Mouse (Mus musculus) liver, postnatal 0 days (tissue): ENCODE data around the gene Foxn3. TPM values are rescaled to one million over a fixed set of nuclear protein-coding genes. Genes with fewer than 3 reads are reported as not detected.

Experiments used
- ATAC-seq: fragments of 200-750 bp; cut with Nextera tagmentation; 2 replicates; pipeline ENCODE4 v1.8.0; 2017; ENCODE audit warnings: mild to moderate bottlenecking, moderate library complexity
- DNase-seq: peaks from one replicate; pipeline ENCODE4 v3.0.0-alpha.2; 2016
- H3K27ac ChIP-seq: fragments of 300-500 bp; sonication (generic); 2 replicates; pipeline ENCODE4 v1.5.1; 2014; ENCODE audit warnings: antibody characterized with exemption, moderate library complexity, mild to moderate bottlenecking, low read depth
- H3K27me3 ChIP-seq: fragments of 300-500 bp; sonication (generic); 2 replicates; pipeline ENCODE4 v1.6.1; 2014; ENCODE audit warnings: low read length, control low read depth, mixed read lengths; ENCODE audit not compliant: insufficient read depth
- H3K36me3 ChIP-seq: fragments of 300-500 bp; sonication (generic); replicated peaks from 2 replicates; pipeline ENCODE4 v1.6.1; 2014; ENCODE audit warnings: mild to moderate bottlenecking, control low read depth, low read length, moderate library complexity, mixed read lengths; ENCODE audit not compliant: insufficient read depth
- H3K4me1 ChIP-seq: fragments of 300-500 bp; sonication (generic); 2 replicates; pipeline ENCODE4 v1.6.1; 2014; ENCODE audit warnings: antibody characterized with exemption, mild to moderate bottlenecking, control low read depth; ENCODE audit not compliant: insufficient read depth
- H3K4me2 ChIP-seq: fragments of 300-500 bp; sonication (generic); 2 replicates; pipeline ENCODE4 v1.6.1; 2014; ENCODE audit warnings: low read depth, mild to moderate bottlenecking, low read length, moderate library complexity, mixed read lengths
- H3K4me3 ChIP-seq: fragments of 300-500 bp; sonication (generic); 2 replicates; pipeline ENCODE4 v1.5.1; 2014; ENCODE audit warnings: low read depth, low read length
- H3K9ac ChIP-seq: fragments of 300-500 bp; sonication (generic); replicated peaks from 2 replicates; pipeline ENCODE4 v1.6.1; 2014; ENCODE audit warnings: mild to moderate bottlenecking, moderate library complexity
- H3K9me3 ChIP-seq: fragments of 300-500 bp; sonication (generic); 2 replicates; pipeline ENCODE4 v1.6.1; 2016; ENCODE audit warnings: mild to moderate bottlenecking, control low read depth, low read length, mixed read lengths
- CTCF ChIP-seq: sonication (generic); IDR thresholded peaks from 2 replicates; pipeline ENCODE4 v1.5.1; 2016; ENCODE audit warnings: antibody characterized with exemption, low read depth
- EP300 ChIP-seq: IDR thresholded peaks from 2 replicates; pipeline ENCODE4 v1.6.1; 2016; ENCODE audit warnings: antibody characterized with exemption, low read depth, mild to moderate bottlenecking
- WGBS: fragments of 180-500 bp; shearing (Covaris S2); extraction: QIAGEN DNeasy Blood & Tissue Kit; methylation state at CpG from one replicate; pipeline ENCODE4 v1.1.7; 2014; ENCODE audit not compliant: insufficient replicate concordance; 5-methylcytosine and 5-hydroxymethylcytosine counted together
- polyA plus RNA-seq: library from polyadenylated mRNA; unstranded; fragments of >200 nt; fragmentation: Nextera tagmentation; extraction: Ambion mirVana; gene quantifications from 2 replicates; pipeline ENCODE4 v1.2.1, GENCODE M21; 2015

The Foxn3 gene
- polyA plus RNA-seq, 1 experiment from 2014 or later, result 31.2 TPM

DNA sequence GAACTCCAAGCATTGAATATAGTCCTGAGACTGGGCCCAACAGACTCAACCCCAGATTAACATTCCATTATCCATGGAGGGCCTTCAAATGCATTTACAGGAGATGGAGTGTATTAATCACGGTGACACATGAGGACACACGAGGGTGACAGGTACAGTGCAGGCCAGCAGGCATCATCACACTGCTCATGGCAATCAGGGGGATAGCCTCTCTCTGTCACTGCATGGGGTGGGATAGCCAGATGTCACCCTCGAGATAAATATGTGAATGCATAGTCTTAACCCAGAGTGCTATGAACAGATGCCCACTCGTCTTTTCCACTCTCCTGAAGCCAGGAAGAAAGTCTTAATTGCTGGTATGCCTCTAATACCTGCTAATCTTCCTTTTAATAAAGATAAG, 122.4 kb downstream of the Foxn3 start:
- WGBS, result 72% methylated on average over 4 of the region's 4 CpGs
- no peak overlapping the region for H3K27ac ChIP-seq
- ATAC-seq (no peak), DNase-seq (no peak)
- no peaks in the 10 kb centered on the region for H3K27me3 ChIP-seq
- H3K4me3 ChIP-seq, result no peak overlapping the region
- H3K9ac ChIP-seq, result no peak overlapping the region
- H3K4me2 ChIP-seq, result no peak overlapping the region
- H3K9me3 ChIP-seq, result no peaks in the 10 kb centered on the region
- H3K4me1 ChIP-seq, result no peaks in the 10 kb centered on the region
- no peak for TF ChIP-seq EP300
- no peak for TF ChIP-seq CTCF
- H3K36me3 ChIP-seq, result no peaks in the 10 kb centered on the region

DNA sequence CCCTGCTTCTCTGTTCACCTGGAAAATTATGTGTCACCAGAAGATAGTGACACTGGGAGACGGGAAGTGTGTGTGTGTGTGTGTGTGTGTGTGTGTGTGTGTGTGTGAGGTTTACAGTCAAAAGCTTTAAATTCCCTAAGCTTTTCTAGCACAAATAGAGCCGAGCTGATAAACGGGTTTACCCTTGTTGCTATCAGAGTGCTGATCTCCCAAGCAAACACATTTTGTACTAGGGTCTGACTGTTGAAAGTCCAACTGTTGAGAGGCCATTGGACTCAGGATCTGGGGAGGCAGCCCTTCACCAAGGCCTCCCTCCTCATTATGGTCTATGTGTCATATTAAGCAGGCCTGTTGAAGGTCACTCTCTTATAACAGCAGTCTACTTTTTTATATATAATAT, 123.4 kb downstream of the Foxn3 start:
- ATAC-seq (peak; percentile 75), DNase-seq (no peak)
- no peaks in the 10 kb centered on the region for H3K36me3 ChIP-seq
- no peak overlapping the region for H3K4me2 ChIP-seq
- H3K9ac ChIP-seq, result no peak overlapping the region
- H3K27ac ChIP-seq, result peak overlapping the region; percentile 48; the same call in 1 of the 2 replicates
- H3K27me3 ChIP-seq, result no peaks in the 10 kb centered on the region
- no peak for TF ChIP-seq CTCF
- TF ChIP-seq EP300, result no peak
- no peak overlapping the region for H3K4me3 ChIP-seq
- peaks cover under 1% of the 10 kb centered on the region; the same call in 1 of the 2 replicates for H3K4me1 ChIP-seq
- no peaks in the 10 kb centered on the region for H3K9me3 ChIP-seq
- 39% methylated on average over 3 of the region's 3 CpGs for WGBS

DNA sequence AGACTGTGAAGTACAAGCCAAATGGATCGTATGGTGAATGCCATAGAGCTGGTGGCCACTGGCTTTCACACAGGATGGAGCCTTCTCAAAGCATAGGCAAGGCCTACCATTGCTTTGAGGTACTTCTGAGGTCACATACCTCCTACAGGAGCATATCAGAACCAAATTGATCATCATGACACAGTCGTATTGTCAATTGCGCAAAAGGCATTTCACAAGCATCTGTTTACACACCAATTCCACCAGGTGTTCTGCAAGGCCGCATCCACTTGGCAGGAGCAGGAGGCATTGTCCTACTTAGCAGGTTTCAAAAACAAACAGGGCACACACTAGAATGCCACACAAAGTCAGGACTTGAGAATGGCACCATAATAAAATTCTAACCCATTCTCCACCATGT, 128.2 kb downstream of the Foxn3 start:
- Histone ChIP-seq H3K9ac (no peak overlapping the region), H3K4me1 (peaks cover 7% of the 10 kb centered on the region), H3K27ac (peak overlapping the region; percentile 9; the same call in 1 of the 2 replicates), H3K27me3 (no peaks in the 10 kb centered on the region), H3K4me3 (no peak overlapping the region), H3K36me3 (no peaks in the 10 kb centered on the region), H3K4me2 (no peak overlapping the region), H3K9me3 (no peaks in the 10 kb centered on the region)
- DNase-seq, result peak; percentile 46
- ATAC-seq, result peak; percentile 90
- TF ChIP-seq EP300, result 0 out of 2 replicates have a peak, but pooled peaks have one; percentile 69
- no peak for TF ChIP-seq CTCF
- WGBS, result 67% methylated on average over 4 of the region's 4 CpGs

DNA sequence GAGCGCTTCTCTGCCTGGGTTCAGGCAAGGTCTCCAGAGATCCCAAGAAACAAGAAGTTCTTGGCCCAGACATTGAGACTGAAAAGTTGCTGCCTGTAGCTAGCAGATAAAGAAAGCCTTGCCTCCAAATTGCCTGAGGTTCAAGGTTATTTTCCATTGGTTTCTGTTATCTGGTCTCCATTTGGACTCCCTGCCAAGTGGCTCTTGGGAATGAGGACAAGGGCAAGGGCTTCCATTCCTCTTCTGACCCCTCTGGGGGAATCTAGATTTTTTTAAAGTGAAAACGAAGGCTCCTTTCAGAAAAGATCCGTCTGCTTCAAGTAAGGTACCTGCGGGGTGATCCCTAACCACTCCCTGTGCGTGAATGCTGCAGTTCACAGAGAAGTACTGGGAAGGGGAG, 130.0 kb downstream of the Foxn3 start:
- TF ChIP-seq EP300 (no peak), CTCF (no peak)
- no peak overlapping the region for H3K27ac ChIP-seq
- WGBS, result 74% methylated on average over 5 of the region's 5 CpGs
- no peak overlapping the region for H3K4me2 ChIP-seq
- no peaks in the 10 kb centered on the region for H3K9me3 ChIP-seq
- DNase-seq (no peak), ATAC-seq (no peak)
- H3K4me1 ChIP-seq, result peaks cover 7% of the 10 kb centered on the region
- no peak overlapping the region for H3K4me3 ChIP-seq
- H3K36me3 ChIP-seq, result no peaks in the 10 kb centered on the region
- no peaks in the 10 kb centered on the region for H3K27me3 ChIP-seq
- H3K9ac ChIP-seq, result no peak overlapping the region

DNA sequence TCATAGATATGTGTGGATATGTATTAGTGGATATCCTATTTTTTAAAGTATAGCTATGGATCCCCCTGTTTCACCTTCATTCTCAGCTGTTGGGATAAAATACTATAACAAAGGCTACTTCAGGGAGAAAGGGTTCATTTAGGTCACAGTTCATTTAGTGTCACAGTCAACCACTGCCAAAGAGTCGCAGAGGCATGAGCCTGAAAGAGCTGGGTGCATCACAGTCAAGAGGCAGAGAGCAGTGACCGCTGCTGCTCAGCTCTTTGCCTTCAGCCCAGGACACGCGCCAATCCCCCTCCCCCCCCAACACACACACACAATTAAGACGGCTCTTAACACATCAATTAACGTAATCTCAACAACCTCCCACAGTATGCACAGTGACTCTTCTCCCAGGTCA, 131.8 kb downstream of the Foxn3 start:
- Histone ChIP-seq H3K4me3 (no peak overlapping the region), H3K36me3 (no peaks in the 10 kb centered on the region), H3K4me1 (peaks cover 7% of the 10 kb centered on the region), H3K9me3 (no peaks in the 10 kb centered on the region), H3K27ac (no peak overlapping the region), H3K4me2 (no peak overlapping the region), H3K9ac (no peak overlapping the region), H3K27me3 (no peaks in the 10 kb centered on the region)
- ATAC-seq (no peak), DNase-seq (no peak)
- WGBS, result 93% methylated on average over 6 of the region's 6 CpGs
- no peak for TF ChIP-seq EP300
- TF ChIP-seq CTCF, result no peak

DNA sequence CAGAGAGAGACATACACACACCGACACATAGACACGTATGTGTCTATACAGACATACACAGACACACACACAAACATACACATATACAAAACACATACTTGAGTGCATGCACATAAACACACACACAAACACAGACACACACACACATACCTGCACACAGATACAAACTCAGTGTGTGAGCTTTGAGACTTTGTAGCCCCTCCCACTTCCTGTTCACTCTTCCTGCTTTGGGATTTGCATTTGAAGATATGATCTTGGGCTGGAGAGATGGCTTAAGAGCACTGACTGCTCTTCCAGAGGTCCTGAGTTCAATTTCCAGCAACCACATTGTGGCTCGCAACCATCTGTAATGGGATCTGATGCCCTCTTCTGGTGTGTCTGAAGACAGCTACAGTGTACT, 132.4 kb downstream of the Foxn3 start:
- H3K4me2 ChIP-seq, result no peak overlapping the region

DNA sequence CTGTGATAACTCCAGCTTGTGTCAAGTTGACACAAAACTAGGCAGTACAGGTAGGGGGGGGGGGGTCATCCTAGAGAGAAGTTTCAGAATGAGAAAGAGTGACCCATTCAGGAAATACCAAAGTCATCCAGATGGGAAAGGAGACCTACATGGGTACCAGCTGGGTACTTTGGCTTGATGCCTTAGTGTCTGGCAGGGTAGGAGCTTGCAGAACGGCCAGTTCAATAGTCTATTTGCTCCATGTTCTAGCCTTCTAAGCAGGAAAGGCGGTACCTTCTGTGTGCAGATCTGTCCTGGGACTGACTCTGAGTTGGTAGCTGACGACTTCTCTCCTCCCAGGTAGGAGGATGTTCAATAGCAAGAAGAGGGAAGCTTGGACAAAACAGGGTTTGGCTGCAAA, 134.3 kb downstream of the Foxn3 start:
- Histone ChIP-seq H3K27ac (no peak overlapping the region), H3K9me3 (no peaks in the 10 kb centered on the region), H3K4me3 (no peak overlapping the region), H3K36me3 (no peaks in the 10 kb centered on the region), H3K4me1 (peaks cover 3% of the 10 kb centered on the region; the same call in 1 of the 2 replicates), H3K27me3 (no peaks in the 10 kb centered on the region), H3K4me2 (no peak overlapping the region), H3K9ac (no peak overlapping the region)
- 80% methylated on average over 3 of the region's 3 CpGs for WGBS
- ATAC-seq (no peak), DNase-seq (no peak)
- no peak for TF ChIP-seq CTCF
- TF ChIP-seq EP300, result no peak

More for the DNA sequence above, 132.4 kb downstream of the Foxn3 start:
- Histone ChIP-seq H3K9ac (no peak overlapping the region), H3K4me3 (no peak overlapping the region), H3K27me3 (no peaks in the 10 kb centered on the region), H3K9me3 (no peaks in the 10 kb centered on the region), H3K36me3 (no peaks in the 10 kb centered on the region), H3K4me1 (peaks cover 7% of the 10 kb centered on the region), H3K27ac (no peak overlapping the region)
- TF ChIP-seq EP300, result no peak
- TF ChIP-seq CTCF, result no peak
- ATAC-seq, result no peak
- no peak for DNase-seq
- 87% methylated on average over 3 of the region's 3 CpGs for WGBS
